Mouse (Mus musculus) liver, embryonic 14.5 days (tissue): Measurements from ENCODE around the gene Hist1h1a.

ENCODE experiments used
- CTCF ChIP-seq: IDR thresholded peaks from 2 replicates; pipeline ENCODE4 v1.5.1; 2016; ENCODE audit warnings: antibody characterized with exemption, low read depth, control low read depth
- EP300 ChIP-seq: IDR thresholded peaks from 2 replicates; pipeline ENCODE4 v1.6.1; 2016; ENCODE audit warnings: antibody characterized with exemption, low read depth

DNA sequence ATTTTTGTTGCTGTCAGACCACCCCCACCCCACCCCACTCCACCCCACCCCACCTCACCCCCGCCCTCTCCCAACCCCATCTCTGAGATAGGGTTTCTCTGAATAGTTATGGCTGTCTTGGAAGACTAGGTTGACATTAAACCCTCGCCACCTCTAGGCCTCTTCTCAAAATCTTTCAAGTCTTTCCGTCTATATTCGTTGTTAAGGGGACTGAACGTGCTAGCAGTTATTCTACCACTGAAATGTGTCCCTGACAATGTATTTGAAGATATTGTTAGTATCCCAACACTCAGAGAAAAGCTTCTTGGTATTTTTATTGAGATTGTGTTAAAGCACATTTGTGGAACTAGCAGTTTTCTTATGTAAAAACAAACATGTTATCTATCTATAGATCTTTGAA is 22.6 kb upstream of the Hist1h1a start:
- TF ChIP-seq EP300 (no peak), CTCF (no peak)
